Mouse (Mus musculus) liver, adult 2 months (tissue): Measurements from ENCODE around the gene Rpl11. TPM values are rescaled to one million over a fixed set of nuclear protein-coding genes. Genes with fewer than 3 reads are reported as not detected.
A peak's percentile ranks its signal among the peaks of the same experiment; 100 is the strongest.
"Not testable (repeated sequence)": the region's sequence is repeated elsewhere in the genome, so short reads cannot be mapped to it uniquely, and the experiment has no call there.

ENCODE experiments used
- DNase-seq: peaks from one replicate; pipeline ENCODE4 v3.0.0-alpha.2; 2011; ENCODE audit warnings: low read depth, low spot score; ENCODE audit errors: extremely low read depth
- H3K27ac ChIP-seq: fragments of 200-500 bp; replicated peaks from 2 replicates; pipeline ENCODE4 v1.5.1; 2012; ENCODE audit warnings: low read depth, mild to moderate bottlenecking, control low read depth, inconsistent platforms, low read length; ENCODE audit not compliant: insufficient read depth
- H3K27me3 ChIP-seq: fragments of 200-500 bp; 2 replicates; pipeline ENCODE4 v1.6.1; 2012; ENCODE audit warnings: mild to moderate bottlenecking, moderate library complexity, low read length, inconsistent platforms; ENCODE audit not compliant: control insufficient read depth, insufficient read depth
- H3K36me3 ChIP-seq: fragments of 200-500 bp; 2 replicates; pipeline ENCODE4 v1.6.1; 2012; ENCODE audit warnings: low read length, inconsistent platforms; ENCODE audit not compliant: control insufficient read depth, insufficient read depth
- H3K4me1 ChIP-seq: fragments of 200-500 bp; 2 replicates; pipeline ENCODE4 v1.6.1; 2011; ENCODE audit warnings: low read length; ENCODE audit not compliant: control insufficient read depth, insufficient read depth
- H3K4me3 ChIP-seq: fragments of 200-500 bp; 2 replicates; pipeline ENCODE4 v1.5.1; 2011; ENCODE audit warnings: low read depth, mild to moderate bottlenecking, control low read depth, low read length, moderate library complexity; ENCODE audit not compliant: insufficient read depth
- H3K79me2 ChIP-seq: fragments of 200-500 bp; 2 replicates; pipeline ENCODE4 v1.6.1; 2012; ENCODE audit warnings: inconsistent platforms, mild to moderate bottlenecking, low read length, moderate library complexity; ENCODE audit not compliant: control insufficient read depth, insufficient read depth
- H3K9ac ChIP-seq: fragments of 200-500 bp; 2 replicates; pipeline ENCODE4 v1.6.1; 2012; ENCODE audit warnings: low read depth, mild to moderate bottlenecking, control low read depth, inconsistent platforms, low read length
- CTCF ChIP-seq: fragments of 200-500 bp; IDR thresholded peaks from 2 replicates; pipeline ENCODE4 v1.5.1; 2011; ENCODE audit warnings: low read depth, low read length, control low read depth
- POLR2A ChIP-seq: fragments of 200-500 bp; IDR thresholded peaks from 2 replicates; pipeline ENCODE4 v1.6.1; 2011; ENCODE audit warnings: low read length, control low read depth; ENCODE audit not compliant: insufficient read depth; ENCODE audit errors: extremely low read depth
- WGBS: fragments of 180-500 bp; shearing (Covaris S2); methylation state at CpG from one replicate; pipeline ENCODE4 v1.1.7; 2018; 5-methylcytosine and 5-hydroxymethylcytosine counted together
- polyA plus RNA-seq: library from polyadenylated mRNA; depleted of rRNA; stranded (reverse); fragments of >200 nt; gene quantifications from 2 replicates; pipeline ENCODE4 v1.2.3, GENCODE M21; 2012
- total RNA-seq: library from RNA; depleted of rRNA; stranded (reverse); fragments of >200 nt; gene quantifications from 2 replicates; pipeline ENCODE4 v1.2.3, GENCODE M21; 2014

The Rpl11 gene
- total and polyA plus RNA-seq, 2 experiments = 162 to 504 TPM

DNA sequence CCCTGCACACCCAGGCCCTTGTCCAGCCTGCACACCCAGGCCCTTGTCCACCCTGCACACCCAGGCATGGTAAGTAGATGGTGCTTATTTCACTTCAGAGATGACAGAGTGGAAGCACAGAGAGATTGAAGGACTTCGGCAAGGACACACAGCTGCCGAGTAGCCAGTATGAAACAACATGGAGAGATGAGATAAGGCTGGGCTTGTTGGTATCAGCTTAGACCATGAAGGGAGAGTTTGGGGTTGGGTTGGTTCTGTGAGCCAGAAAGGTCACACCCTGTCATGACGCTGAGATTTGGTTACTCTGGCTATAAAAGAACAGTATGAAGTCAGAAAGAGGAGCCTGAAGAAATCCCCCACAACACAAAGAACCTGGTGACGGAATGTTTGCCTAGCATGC, 16.1 kb upstream of the Rpl11 start:
- H3K27ac ChIP-seq = no peak overlapping the region
- no peak for DNase-seq
- H3K4me1 ChIP-seq = peaks cover 6% of the 10 kb centered on the region
- H3K79me2 ChIP-seq = no peaks in the 10 kb centered on the region
- TF ChIP-seq CTCF (no peak), POLR2A (no peak)
- WGBS = 56% methylated on average over 4 of the region's 4 CpGs
- no peak overlapping the region for H3K9ac ChIP-seq
- no peak overlapping the region for H3K4me3 ChIP-seq
- H3K36me3 ChIP-seq = no peaks in the 10 kb centered on the region
- H3K27me3 ChIP-seq = no peaks in the 10 kb centered on the region

DNA sequence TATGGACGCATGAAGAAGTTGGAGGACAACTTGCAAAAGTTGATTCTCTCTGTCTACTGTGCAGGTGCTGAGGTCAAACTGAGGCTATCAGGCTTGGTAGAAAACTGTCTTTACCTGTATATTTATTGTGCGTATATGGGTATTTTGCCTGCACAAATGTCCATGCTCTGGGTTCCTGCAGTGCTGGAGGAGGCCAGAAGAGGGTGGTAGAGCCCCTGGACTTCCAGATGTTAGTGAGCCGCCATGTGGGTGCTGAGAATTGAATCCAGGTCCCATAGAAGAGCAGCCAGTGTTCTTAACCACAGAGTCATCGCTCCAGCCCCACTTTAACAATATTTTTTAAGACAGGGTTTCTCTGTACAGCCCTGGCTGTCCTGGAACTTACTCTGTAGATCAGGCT, 9.9 kb upstream of the Rpl11 start:
- H3K4me3 ChIP-seq = no peak overlapping the region
- H3K9ac ChIP-seq = no peak overlapping the region
- no peak overlapping the region for H3K27ac ChIP-seq
- no peak for DNase-seq
- TF ChIP-seq POLR2A (no peak), CTCF (peak; percentile 4; the same call in 1 of the 2 replicates)
- H3K27me3 ChIP-seq = no peaks in the 10 kb centered on the region
- H3K79me2 ChIP-seq = no peaks in the 10 kb centered on the region
- no peaks in the 10 kb centered on the region for H3K36me3 ChIP-seq
- WGBS = 95% methylated on average over 4 of the region's 4 CpGs
- no peaks in the 10 kb centered on the region for H3K4me1 ChIP-seq

DNA sequence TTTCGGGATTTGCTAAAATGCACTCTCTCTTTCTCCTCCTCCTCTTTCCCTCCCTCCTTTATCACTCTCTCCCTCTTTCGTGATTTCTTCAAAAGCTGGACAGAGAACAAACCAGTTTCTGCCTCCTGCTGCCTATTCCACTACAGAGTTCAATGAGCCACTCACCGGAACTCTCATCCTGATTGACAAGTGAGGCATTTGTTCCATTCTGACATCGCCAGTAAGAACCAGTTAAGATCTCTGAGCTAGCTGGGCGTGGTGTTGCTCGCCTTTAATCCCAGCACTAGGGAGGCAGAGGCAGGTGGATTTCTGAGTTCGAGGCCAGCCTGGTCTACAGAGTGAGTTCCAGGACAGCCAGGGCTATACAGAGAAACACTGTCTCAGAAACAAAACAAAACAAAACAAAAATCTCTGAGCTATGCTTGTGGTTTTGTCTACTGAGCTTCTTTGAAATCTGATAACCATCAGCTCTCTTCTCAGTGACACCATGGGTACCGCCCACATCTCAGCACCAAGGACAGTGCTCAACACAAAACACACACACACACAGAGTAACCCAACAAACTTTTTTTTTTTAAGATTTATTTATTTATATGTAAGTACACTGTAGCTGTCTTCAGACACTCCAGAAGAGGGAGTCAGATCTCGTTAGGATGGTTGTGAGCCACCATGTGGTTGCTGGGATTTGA, 6.7 kb upstream of the Rpl11 start:
- H3K9ac ChIP-seq, H3K27me3 ChIP-seq, H3K79me2 ChIP-seq, H3K4me1 ChIP-seq, DNase-seq, H3K27ac ChIP-seq, H3K36me3 ChIP-seq, H3K4me3 ChIP-seq: not testable (repeated sequence)
- WGBS = 79% methylated on average over 9 of the region's 9 CpGs

DNA sequence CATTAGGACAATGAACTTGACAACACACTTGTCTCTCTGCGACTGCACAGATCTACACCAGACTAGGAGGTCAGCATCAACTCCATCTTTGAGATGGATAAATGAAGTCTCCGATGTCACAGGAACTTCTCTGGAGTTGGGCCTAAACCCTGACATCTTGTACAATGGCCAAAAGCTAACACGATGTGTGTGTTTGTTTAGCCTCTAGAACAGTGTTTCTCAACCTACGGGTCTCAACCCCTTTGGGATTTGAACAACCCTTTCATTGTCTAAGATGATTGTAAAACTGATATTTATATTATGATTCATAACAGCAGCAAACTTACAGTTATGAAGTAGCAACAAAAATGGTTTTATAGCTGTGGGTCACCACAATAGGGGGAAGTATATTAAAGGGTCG, 4.7 kb upstream of the Rpl11 start:
- peak; percentile 57 for DNase-seq
- 46% methylated on average over 5 of the region's 5 CpGs for WGBS
- Histone ChIP-seq H3K27me3 (no peaks in the 10 kb centered on the region), H3K4me3 (no peak overlapping the region), H3K36me3 (no peaks in the 10 kb centered on the region), H3K4me1 (no peaks in the 10 kb centered on the region; the same call in 1 of the 2 replicates), H3K27ac (no peak overlapping the region), H3K9ac (no peak overlapping the region), H3K79me2 (peaks cover 2% of the 10 kb centered on the region; the same call in 1 of the 2 replicates)
- TF ChIP-seq POLR2A (no peak), CTCF (no peak)

DNA sequence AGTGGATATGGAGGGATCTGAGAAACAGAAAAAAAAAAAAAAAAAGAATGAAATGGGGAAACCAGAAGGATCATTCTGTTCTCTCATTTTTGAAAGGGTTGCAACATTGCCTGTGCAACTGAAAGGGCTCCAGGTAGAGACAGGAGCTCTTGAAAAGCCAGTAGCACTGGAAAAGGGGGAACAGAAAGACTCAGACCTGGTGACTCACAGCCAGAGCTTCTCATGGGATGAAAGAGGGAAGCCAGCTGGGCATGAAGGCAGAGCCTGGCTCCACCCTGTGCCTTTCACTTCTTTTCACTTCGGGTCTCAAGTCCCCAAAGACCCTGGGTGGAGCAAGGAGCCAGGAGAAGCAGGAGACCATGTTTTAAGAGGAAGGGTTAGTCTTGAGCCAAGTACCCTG, 2.8 kb upstream of the Rpl11 start:
- TF ChIP-seq CTCF = no peak
- no peak for TF ChIP-seq POLR2A
- no peak for DNase-seq
- H3K36me3 ChIP-seq = peaks cover 7% of the 10 kb centered on the region; the same call in 1 of the 2 replicates
- 38% methylated on average over 1 of the region's 1 CpGs for WGBS
- no peak overlapping the region for H3K27ac ChIP-seq
- no peak overlapping the region for H3K9ac ChIP-seq
- H3K4me1 ChIP-seq = peaks cover 7% of the 10 kb centered on the region
- no peak overlapping the region for H3K4me3 ChIP-seq
- H3K79me2 ChIP-seq = peaks cover 16% of the 10 kb centered on the region; the same call in 1 of the 2 replicates
- H3K27me3 ChIP-seq = no peaks in the 10 kb centered on the region

DNA sequence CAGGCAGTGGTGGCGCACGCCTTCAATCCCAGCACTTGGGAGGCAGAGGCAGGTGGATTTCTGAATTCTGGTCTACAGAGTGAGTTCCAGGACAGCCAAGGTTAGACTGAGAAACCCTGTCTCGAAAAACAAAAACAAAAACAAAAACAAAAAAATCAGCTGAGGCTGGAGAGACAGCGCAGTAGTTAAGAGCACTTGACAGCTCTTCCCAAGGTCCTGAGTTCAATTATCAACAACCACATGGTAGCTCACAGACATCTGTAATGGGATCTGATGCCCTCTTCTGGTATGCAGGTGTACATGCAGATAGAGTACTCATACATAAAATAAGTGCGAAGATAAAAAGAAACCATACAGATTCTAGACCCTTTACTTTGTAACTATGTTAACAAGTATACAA, 615 bp upstream of the Rpl11 start:
- WGBS = 77% methylated on average over 5 of the region's 5 CpGs
- peaks cover 22% of the 10 kb centered on the region for H3K36me3 ChIP-seq
- peak; percentile 54 for DNase-seq
- H3K27ac ChIP-seq = no peak overlapping the region
- H3K4me3 ChIP-seq = no peak overlapping the region
- peaks cover 16% of the 10 kb centered on the region; the same call in 1 of the 2 replicates for H3K79me2 ChIP-seq
- peaks cover 9% of the 10 kb centered on the region for H3K4me1 ChIP-seq
- H3K27me3 ChIP-seq = no peaks in the 10 kb centered on the region
- TF ChIP-seq POLR2A (no peak), CTCF (no peak)
- H3K9ac ChIP-seq = no peak overlapping the region
